Mouse (Mus musculus) liver, embryonic 14.5 days (tissue): ENCODE measurements at regions not wholly inside any gene's neighbourhood (a gene's known extent, or its start where the extent isn't known, plus 50 kb on each side); places are given as distances from the start of the nearest gene placed in this dataset.

Source experiments
- CTCF ChIP-seq: IDR thresholded peaks from 2 replicates; pipeline ENCODE4 v1.5.1; 2016; ENCODE audit warnings: antibody characterized with exemption, low read depth, control low read depth
- EP300 ChIP-seq: IDR thresholded peaks from 2 replicates; pipeline ENCODE4 v1.6.1; 2016; ENCODE audit warnings: antibody characterized with exemption, low read depth

DNA sequence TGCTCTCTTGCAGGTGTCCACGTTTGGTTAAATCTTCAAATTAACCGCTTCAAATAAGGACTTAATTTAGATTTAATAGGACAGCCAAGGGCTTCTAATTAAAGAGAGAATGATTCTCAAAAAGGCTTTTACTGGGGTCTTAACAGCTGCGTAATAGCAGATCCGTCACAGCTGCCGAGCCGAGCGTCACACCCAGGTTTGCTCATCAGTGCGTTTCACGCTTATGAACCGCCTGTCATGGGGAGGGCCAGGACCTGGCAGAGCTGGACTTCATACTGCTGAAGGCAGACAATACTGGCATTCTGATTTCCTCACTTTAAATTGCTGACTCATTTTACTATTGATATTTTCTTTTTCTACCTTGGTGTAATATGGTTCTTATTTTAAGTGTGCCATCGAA lies 221.2 kb downstream of the Irx2 start:
- TF ChIP-seq EP300 (no peak), CTCF (no peak)
